Mouse (Mus musculus) limb, embryonic 13.5 days (tissue): ENCODE measurements at regions not wholly inside any gene's neighbourhood (a gene's known extent, or its start where the extent isn't known, plus 50 kb on each side); places are given as distances from the start of the nearest gene placed in this dataset.
A peak's percentile ranks its signal among the peaks of the same experiment; 100 is the strongest.
"Not testable (repeated sequence)": the region's sequence is repeated elsewhere in the genome, so short reads cannot be mapped to it uniquely, and the experiment has no call there.

Experiments
- ATAC-seq: fragments of 200-750 bp; cut with Nextera tagmentation; 2 replicates; pipeline ENCODE4 v1.8.0; 2017; ENCODE audit warnings: low read depth, moderate number of reproducible peaks, moderate TSS enrichment; ENCODE audit not compliant: low FRiP score
- H3K27ac ChIP-seq: fragments of 300-500 bp; sonication (generic); 2 replicates; pipeline ENCODE4 v1.5.1; 2015; ENCODE audit warnings: inconsistent platforms, mild to moderate bottlenecking, moderate library complexity
- H3K27me3 ChIP-seq: fragments of 300-500 bp; sonication (generic); 2 replicates; pipeline ENCODE4 v1.6.1; 2015; ENCODE audit warnings: mild to moderate bottlenecking, inconsistent platforms
- H3K36me3 ChIP-seq: fragments of 300-500 bp; sonication (generic); 2 replicates; pipeline ENCODE4 v1.6.1; 2015; ENCODE audit warnings: inconsistent platforms, mild to moderate bottlenecking, moderate library complexity
- H3K4me1 ChIP-seq: fragments of 300-500 bp; sonication (generic); 2 replicates; pipeline ENCODE4 v1.6.1; 2015; ENCODE audit warnings: inconsistent platforms
- H3K4me2 ChIP-seq: fragments of 300-500 bp; sonication (generic); replicated peaks from 2 replicates; pipeline ENCODE4 v1.6.1; 2015; ENCODE audit warnings: inconsistent platforms, mild to moderate bottlenecking, moderate library complexity
- H3K4me3 ChIP-seq: fragments of 300-500 bp; sonication (generic); 2 replicates; pipeline ENCODE4 v1.5.1; 2015; ENCODE audit warnings: moderate library complexity, mild to moderate bottlenecking, inconsistent platforms
- H3K9ac ChIP-seq: fragments of 300-500 bp; sonication (generic); 2 replicates; pipeline ENCODE4 v1.6.1; 2015; ENCODE audit warnings: mild to moderate bottlenecking, inconsistent platforms
- H3K9me3 ChIP-seq: fragments of 300-500 bp; sonication (generic); 2 replicates; pipeline ENCODE4 v1.6.1; 2016; ENCODE audit warnings: inconsistent platforms
- WGBS: fragments of 180-500 bp; shearing (Covaris S2); methylation state at CpG from one replicate; pipeline ENCODE4 v1.1.7; 2015; 5-methylcytosine and 5-hydroxymethylcytosine counted together

- H3K4me1 ChIP-seq, H3K4me3 ChIP-seq, H3K27me3 ChIP-seq, H3K9me3 ChIP-seq, H3K27ac ChIP-seq, H3K9ac ChIP-seq, H3K36me3 ChIP-seq, H3K4me2 ChIP-seq, ATAC-seq: not testable (repeated sequence)
Measured at GRCm38 (mm10) chr1:47130031-47130430, 237.4 kb upstream of the Slc39a10 start.

GRCm38 (mm10) chr1:47119636-47120035 lies 227.0 kb upstream of the Slc39a10 start:
- H3K27me3 ChIP-seq, result no peaks in the 10 kb centered on the region
- 96% methylated on average over 1 of the region's 1 CpGs for WGBS
- no peak overlapping the region for H3K4me3 ChIP-seq

GRCm38 (mm10) chr1:47116681-47117080 lies 224.0 kb upstream of the Slc39a10 start:
- not testable (repeated sequence) for ATAC-seq, H3K27me3 ChIP-seq, H3K4me3 ChIP-seq, H3K9ac ChIP-seq, H3K36me3 ChIP-seq, H3K9me3 ChIP-seq, H3K4me2 ChIP-seq, H3K27ac ChIP-seq, H3K4me1 ChIP-seq
- 94% methylated on average over 4 of the region's 4 CpGs for WGBS

More at GRCm38 (mm10) chr1:47119636-47120035, 227.0 kb upstream of the Slc39a10 start:
- ATAC-seq, result no peak
- Histone ChIP-seq H3K4me2 (no peak overlapping the region), H3K36me3 (no peaks in the 10 kb centered on the region), H3K27ac (no peak overlapping the region), H3K9ac (no peak overlapping the region), H3K9me3 (no peaks in the 10 kb centered on the region), H3K4me1 (no peaks in the 10 kb centered on the region)

- H3K4me3 ChIP-seq, result no peak overlapping the region
Measured at GRCm38 (mm10) chr1:47112494-47112893, 219.8 kb upstream of the Slc39a10 start.

GRCm38 (mm10) chr1:47104055-47104454 lies 211.4 kb upstream of the Slc39a10 start:
- H3K4me1 ChIP-seq, result no peaks in the 10 kb centered on the region
- H3K27me3 ChIP-seq, result no peaks in the 10 kb centered on the region
- H3K9me3 ChIP-seq, result no peaks in the 10 kb centered on the region
- WGBS, result 38% methylated on average over 4 of the region's 4 CpGs
- no peak overlapping the region for H3K9ac ChIP-seq
- no peak for ATAC-seq
- no peak overlapping the region for H3K27ac ChIP-seq
- H3K36me3 ChIP-seq, result no peaks in the 10 kb centered on the region
- H3K4me2 ChIP-seq, result no peak overlapping the region
- H3K4me3 ChIP-seq, result no peak overlapping the region

More at GRCm38 (mm10) chr1:47112494-47112893, 219.8 kb upstream of the Slc39a10 start:
- Histone ChIP-seq H3K4me2 (no peak overlapping the region), H3K9ac (no peak overlapping the region), H3K27ac (no peak overlapping the region), H3K4me1 (no peaks in the 10 kb centered on the region), H3K9me3 (no peaks in the 10 kb centered on the region), H3K27me3 (no peaks in the 10 kb centered on the region), H3K36me3 (no peaks in the 10 kb centered on the region)
- no peak for ATAC-seq
- 96% methylated on average over 1 of the region's 1 CpGs for WGBS

- Histone ChIP-seq H3K9ac (no peak overlapping the region), H3K36me3 (no peaks in the 10 kb centered on the region), H3K27me3 (no peaks in the 10 kb centered on the region), H3K4me3 (no peak overlapping the region), H3K9me3 (no peaks in the 10 kb centered on the region), H3K4me2 (no peak overlapping the region), H3K27ac (no peak overlapping the region), H3K4me1 (no peaks in the 10 kb centered on the region)
- ATAC-seq, result no peak
- WGBS, result 47% methylated on average over 6 of the region's 6 CpGs
Measured at GRCm38 (mm10) chr1:47103321-47103988, 210.8 kb upstream of the Slc39a10 start.

GRCm38 (mm10) chr1:47097084-47097996 lies 204.7 kb upstream of the Slc39a10 start:
- H3K4me1 ChIP-seq, result no peaks in the 10 kb centered on the region
- 61% methylated on average over 7 of the region's 7 CpGs for WGBS
- no peaks in the 10 kb centered on the region for H3K27me3 ChIP-seq
- no peak overlapping the region for H3K4me2 ChIP-seq
- H3K27ac ChIP-seq, result no peak overlapping the region
- no peak overlapping the region for H3K4me3 ChIP-seq
- no peak overlapping the region for H3K9ac ChIP-seq
- no peaks in the 10 kb centered on the region for H3K9me3 ChIP-seq
- no peaks in the 10 kb centered on the region for H3K36me3 ChIP-seq
- no peak for ATAC-seq

GRCm38 (mm10) chr1:47094498-47094897 lies 201.8 kb upstream of the Slc39a10 start:
- 40% methylated on average over 3 of the region's 3 CpGs for WGBS
- Histone ChIP-seq H3K4me2 (no peak overlapping the region), H3K27ac (no peak overlapping the region)

GRCm38 (mm10) chr1:47093289-47093947 lies 200.8 kb upstream of the Slc39a10 start:
- Histone ChIP-seq H3K36me3 (no peaks in the 10 kb centered on the region), H3K9me3 (no peaks in the 10 kb centered on the region), H3K4me1 (no peaks in the 10 kb centered on the region), H3K27ac (no peak overlapping the region), H3K27me3 (no peaks in the 10 kb centered on the region), H3K4me3 (no peak overlapping the region), H3K9ac (no peak overlapping the region), H3K4me2 (no peak overlapping the region)
- 69% methylated on average over 6 of the region's 6 CpGs for WGBS
- no peak for ATAC-seq

More at GRCm38 (mm10) chr1:47094498-47094897, 201.8 kb upstream of the Slc39a10 start:
- no peak overlapping the region for H3K4me3 ChIP-seq
- ATAC-seq, result no peak
- no peaks in the 10 kb centered on the region for H3K4me1 ChIP-seq
- H3K9ac ChIP-seq, result no peak overlapping the region
- no peaks in the 10 kb centered on the region for H3K9me3 ChIP-seq
- H3K36me3 ChIP-seq, result no peaks in the 10 kb centered on the region
- H3K27me3 ChIP-seq, result no peaks in the 10 kb centered on the region

- 89% methylated on average over 7 of the region's 7 CpGs for whole genome bisulfite sequencing
- no peak overlapping the region for H3K9ac ChIP-seq
- no peak overlapping the region for H3K27ac ChIP-seq
- H3K36me3 ChIP-seq, result no peaks in the 10 kb centered on the region
- ATAC-seq, result no peak
- no peaks in the 10 kb centered on the region for H3K27me3 ChIP-seq
- no peaks in the 10 kb centered on the region; the same call in 1 of the 2 replicates for H3K9me3 ChIP-seq
- H3K4me2 ChIP-seq, result no peak overlapping the region
- no peaks in the 10 kb centered on the region for H3K4me1 ChIP-seq
- no peak overlapping the region for H3K4me3 ChIP-seq
Measured at GRCm38 (mm10) chr1:47076423-47076822, 183.8 kb upstream of the Slc39a10 start.

- H3K27me3 ChIP-seq, result no peaks in the 10 kb centered on the region
- H3K36me3 ChIP-seq, result no peaks in the 10 kb centered on the region
- H3K9ac ChIP-seq, result no peak overlapping the region
- H3K4me1 ChIP-seq, result peaks cover 4% of the 10 kb centered on the region; the same call in 1 of the 2 replicates
- no peaks in the 10 kb centered on the region for H3K9me3 ChIP-seq
- no peak for ATAC-seq
- WGBS, result 46% methylated on average over 1 of the region's 1 CpGs
- H3K27ac ChIP-seq, result no peak overlapping the region
- no peak overlapping the region for H3K4me2 ChIP-seq
- H3K4me3 ChIP-seq, result no peak overlapping the region
Measured at GRCm38 (mm10) chr1:47058149-47058548, 165.5 kb upstream of the Slc39a10 start.

- 12% methylated on average over 3 of the region's 3 CpGs for WGBS
- H3K4me3 ChIP-seq, result no peak overlapping the region
- no peaks in the 10 kb centered on the region for H3K36me3 ChIP-seq
- no peaks in the 10 kb centered on the region for H3K9me3 ChIP-seq
- no peak overlapping the region for H3K27ac ChIP-seq
- no peaks in the 10 kb centered on the region for H3K27me3 ChIP-seq
- no peak overlapping the region for H3K9ac ChIP-seq
- ATAC-seq, result peak; percentile 28; the same call in 1 of the 2 replicates
- peaks cover 4% of the 10 kb centered on the region; the same call in 1 of the 2 replicates for H3K4me1 ChIP-seq
- no peak overlapping the region for H3K4me2 ChIP-seq
Measured at GRCm38 (mm10) chr1:47057344-47057743, 164.7 kb upstream of the Slc39a10 start.
